Mouse (Mus musculus) MEL (cell line): ENCODE measurements around the gene Svs2. TPM values are rescaled to one million over a fixed set of nuclear protein-coding genes. Genes with fewer than 3 reads are reported as not detected.
"Not testable (repeated sequence)": the region's sequence is repeated elsewhere in the genome, so short reads cannot be mapped to it uniquely, and the experiment has no call there.

Experiments
- DNase-seq: peaks from one replicate; pipeline ENCODE4 v3.0.0; 2011; ENCODE audit warnings: low read depth, low spot score
- H3K27ac ChIP-seq: 2 replicates; pipeline ENCODE4 v1.5.1; 2012; ENCODE audit warnings: low read depth, mild to moderate bottlenecking, control low read depth, low read length, moderate library complexity; ENCODE audit not compliant: control insufficient read depth
- H3K27me3 ChIP-seq, 2 experiments: fragments of 150-350 bp in 1 of 2; sonication (generic) in 1 of 2; 2 replicates each; pipeline ENCODE4 v1.6.1; 2012; ENCODE audit warnings: low read length in 2 of 2, mild to moderate bottlenecking in 2 of 2, improper control_type of control experiment in 1 of 2, moderate library complexity in 1 of 2; ENCODE audit not compliant: insufficient read depth in 2 of 2, control insufficient read depth in 1 of 2
- H3K36me3 ChIP-seq, 2 experiments: 2 replicates each; pipeline ENCODE4 v1.6.1; 2012 to 2014; ENCODE audit warnings: low read length in 2 of 2, improper control_type of control experiment in 1 of 2, inconsistent platforms in 1 of 2, mild to moderate bottlenecking in 1 of 2; ENCODE audit not compliant: insufficient read depth in 2 of 2, control insufficient read depth in 1 of 2
- H3K4me1 ChIP-seq, 2 experiments: fragments of 150-350 bp in 1 of 2; sonication (generic) in 1 of 2; 2 replicates each; pipeline ENCODE4 v1.6.1; 2012; ENCODE audit warnings: low read length in 2 of 2, improper control_type of control experiment in 1 of 2, mild to moderate bottlenecking in 1 of 2; ENCODE audit not compliant: insufficient read depth in 2 of 2, control insufficient read depth in 1 of 2
- H3K4me3 ChIP-seq, 2 experiments: fragments of 150-350 bp in 1 of 2; sonication (generic) in 1 of 2; 2 replicates each; pipeline ENCODE4 v1.5.1; 2012; ENCODE audit warnings: low read depth in 2 of 2, low read length in 2 of 2, mild to moderate bottlenecking in 2 of 2, moderate library complexity in 2 of 2, control low read depth in 1 of 2, improper control_type of control experiment in 1 of 2; ENCODE audit not compliant: control insufficient read depth in 1 of 2, insufficient read depth in 1 of 2
- H3K79me2 ChIP-seq: 2 replicates; pipeline ENCODE4 v1.6.1; 2012; ENCODE audit warnings: mild to moderate bottlenecking, low read length, moderate library complexity; ENCODE audit not compliant: control insufficient read depth, poor library complexity, insufficient read depth
- H3K9ac ChIP-seq: 2 replicates; pipeline ENCODE4 v1.6.1; 2012; ENCODE audit warnings: low read depth, mild to moderate bottlenecking, control low read depth, low read length, moderate library complexity; ENCODE audit not compliant: control insufficient read depth, poor library complexity, severe bottlenecking
- H3K9me3 ChIP-seq: fragments of 150-350 bp; sonication (generic); replicated peaks from 2 replicates; pipeline ENCODE4 v1.6.1; 2012; ENCODE audit warnings: mild to moderate bottlenecking, low read length, improper control_type of control experiment, moderate library complexity; ENCODE audit not compliant: insufficient read depth
- GATA1 ChIP-seq: IDR thresholded peaks from 2 replicates; pipeline ENCODE4 v1.6.1; 2011; ENCODE audit warnings: low read depth, low read length, improper control_type of control experiment
- HCFC1 ChIP-seq: IDR thresholded peaks from 2 replicates; pipeline ENCODE4 v1.6.1; 2012; ENCODE audit warnings: low read depth, mild to moderate bottlenecking, inconsistent platforms, low read length, improper control_type of control experiment, moderate library complexity
- MAZ ChIP-seq: IDR thresholded peaks from 2 replicates; pipeline ENCODE4 v1.6.1; 2012; ENCODE audit warnings: low read depth, mild to moderate bottlenecking, inconsistent platforms, low read length, improper control_type of control experiment
- MEF2A ChIP-seq: IDR thresholded peaks from 2 replicates; pipeline ENCODE4 v1.6.1; 2014; ENCODE audit warnings: low read depth, mild to moderate bottlenecking, inconsistent platforms, low read length, improper control_type of control experiment; ENCODE audit not compliant: poor library complexity, insufficient replicate concordance, severe bottlenecking; ENCODE audit errors: extremely low read depth
- MXI1 ChIP-seq: IDR thresholded peaks from 2 replicates; pipeline ENCODE4 v1.6.1; 2011; ENCODE audit warnings: mild to moderate bottlenecking, low read depth, low read length, improper control_type of control experiment
- MYB ChIP-seq: IDR thresholded peaks from 2 replicates; pipeline ENCODE4 v1.6.1; 2011; ENCODE audit warnings: mild to moderate bottlenecking, low read depth, low read length, improper control_type of control experiment
- MYC ChIP-seq: IDR thresholded peaks from 2 replicates; pipeline ENCODE4 v1.6.1; 2011; ENCODE audit warnings: low read depth, mild to moderate bottlenecking, low read length, improper control_type of control experiment, moderate library complexity
- NELFE ChIP-seq: IDR thresholded peaks from 2 replicates; pipeline ENCODE4 v1.6.1; 2011; ENCODE audit warnings: low read depth, low read length, improper control_type of control experiment
- POLR2AphosphoS5 ChIP-seq: IDR thresholded peaks from 2 replicates; pipeline ENCODE4 v1.6.1; 2012; ENCODE audit warnings: low read depth, borderline replicate concordance, mild to moderate bottlenecking, inconsistent platforms, low read length, moderate library complexity, mixed read lengths
- RAD21 ChIP-seq: IDR thresholded peaks from 2 replicates; pipeline ENCODE4 v1.6.1; 2011; ENCODE audit warnings: mild to moderate bottlenecking, low read depth, low read length, improper control_type of control experiment
- SIN3A ChIP-seq: IDR thresholded peaks from 2 replicates; pipeline ENCODE4 v1.6.1; 2012; ENCODE audit warnings: low read length, improper control_type of control experiment, inconsistent platforms
- SMC3 ChIP-seq: IDR thresholded peaks from 2 replicates; pipeline ENCODE4 v1.6.1; 2011; ENCODE audit warnings: low read depth, low read length, improper control_type of control experiment
- polyA plus RNA-seq, 2 experiments: library from polyadenylated mRNA; stranded (reverse) in 1 of 2; unstranded in 1 of 2; fragments of >175 nt in 1 of 2; fragments of >200 nt in 1 of 2; gene quantifications; 2 replicates each; pipeline versions ENCODE4 v1.2.1 to v1.2.4; 2012; ENCODE audit warnings: low replicate concordance in 2 of 2, low read depth in 1 of 2; ENCODE audit not compliant: insufficient read length in 2 of 2, insufficient read depth in 1 of 2, missing spikeins in 1 of 2
- total RNA-seq: library from RNA; depleted of rRNA; stranded (reverse); fragments of 300-350 nt; gene quantifications from 2 replicates; pipeline ENCODE4 v1.2.3, GENCODE M21; 2012; rRNA removed

The Svs2 gene
- total RNA-seq (not detected in 2 replicates), polyA plus RNA-seq (not detected)

- DNase-seq, result no peak
- Histone ChIP-seq H3K27ac (no peak within 1 kb of the TSS), H3K36me3 (no peaks in the 10 kb centered on the region), H3K79me2 (no peaks in the 10 kb centered on the region), H3K9ac (no peak within 1 kb of the TSS), H3K27me3 (peaks cover 0 to 6% of the 10 kb centered on the region in 2 experiments; a peak in 2 of 4 replicates), H3K4me3 (no peak within 1 kb of the TSS), H3K4me1 (no peaks in the 10 kb centered on the region), H3K9me3 (no peaks in the 10 kb centered on the region)
- no peak for TF ChIP-seq MXI1
- TF ChIP-seq MYB, result no peak
- no peak for TF ChIP-seq MAZ
- no peak for TF ChIP-seq RAD21
- TF ChIP-seq MEF2A, result no peak
- TF ChIP-seq GATA1, result no peak
- no peak for TF ChIP-seq NELFE
- no peak for TF ChIP-seq HCFC1
- TF ChIP-seq MYC, result no peak
Observed at GRCm38 (mm10) chr2:164238366-164238765, at the start of gene Svs2. TSS of gene Svs2 (minus strand) at chr2:164238466.

DNA sequence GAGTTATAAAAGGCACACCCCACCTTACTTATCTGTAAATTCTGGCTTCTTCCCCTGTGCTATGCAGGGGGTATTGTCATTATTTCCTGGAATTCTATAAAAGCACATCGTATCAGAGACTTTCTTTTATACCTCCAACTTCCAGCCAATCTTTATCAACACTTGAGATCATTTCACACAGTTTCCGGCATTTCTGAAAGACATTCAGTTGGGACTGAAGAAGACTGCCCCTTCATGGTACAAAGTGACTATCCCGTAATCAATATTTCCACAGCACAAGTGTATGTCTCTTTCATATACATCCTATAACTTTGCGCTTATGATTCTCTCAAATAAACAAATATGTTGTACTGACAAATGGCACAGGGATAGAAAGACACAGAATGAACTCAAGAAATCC is 40.1 kb upstream of the Svs2 start, which contains the start of gene Svs4:
TSS of gene Svs4 (minus strand) at position 101 of the 400 bp plus-strand sequence.
- H3K9me3 ChIP-seq, result no peaks in the 10 kb centered on the region

GRCm38 (mm10) chr2:164256540-164256939 is 18.3 kb upstream of the Svs2 start, which contains the start of gene Svs3b:
TSS of gene Svs3b (minus strand) at chr2:164256640.
- peaks cover 4 to 14% of the 10 kb centered on the region in 2 experiments; a peak in 3 of 4 replicates for H3K27me3 ChIP-seq
- DNase-seq, H3K4me1 ChIP-seq, H3K9ac ChIP-seq, H3K4me3 ChIP-seq, H3K36me3 ChIP-seq, H3K79me2 ChIP-seq, H3K9me3 ChIP-seq, H3K27ac ChIP-seq: not testable (repeated sequence)

More for the DNA sequence above, 40.1 kb upstream of the Svs2 start, which contains the start of gene Svs4:
- Histone ChIP-seq H3K4me1 (no peaks in the 10 kb centered on the region), H3K27me3 (peaks cover 3 to 8% of the 10 kb centered on the region in 2 experiments; a peak in 2 of 4 replicates), H3K36me3 (no peaks in the 10 kb centered on the region), H3K4me3 (no peak within 1 kb of the TSS), H3K27ac (no peak within 1 kb of the TSS)
- no peak for DNase-seq
- no peak for TF ChIP-seq SIN3A
- TF ChIP-seq SMC3, result no peak
- no peak for TF ChIP-seq POLR2AphosphoS5
- TF ChIP-seq, all 39 proteins: peak for 0
- no peaks in the 10 kb centered on the region for H3K79me2 ChIP-seq
- no peak within 1 kb of the TSS for H3K9ac ChIP-seq
